In the genomic region with DNA sequence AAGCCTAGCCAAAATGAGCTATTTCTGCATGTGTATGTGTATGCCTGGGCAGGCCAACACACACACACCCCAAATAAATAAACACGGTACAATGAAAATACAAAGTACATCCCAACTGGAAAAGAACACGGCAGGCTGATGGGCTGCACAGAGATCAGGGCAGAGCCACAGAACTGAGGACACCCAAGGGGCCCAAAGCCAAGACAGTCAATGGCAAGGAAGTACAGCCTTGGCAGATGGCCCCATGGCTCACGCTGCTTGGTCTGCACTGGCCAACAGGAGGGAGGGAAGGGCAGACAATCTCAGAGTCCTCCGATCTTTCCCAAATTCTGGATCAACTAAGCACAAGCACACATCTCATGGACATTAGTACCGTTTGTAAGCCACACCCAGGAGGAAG, we compare ENCODE assay signal across 11 mouse cellular contexts. TPM values are rescaled to one million over a fixed set of nuclear protein-coding genes. Genes with fewer than 3 reads are reported as not detected.
DNase-seq lines count a peak whose midpoint lies in the region; ATAC-seq and TF ChIP-seq lines count a peak whose summit lies in the region.
"Had no signal": no experiment of that assay in that cellular context is flagged by ENCODE, and none has a peak within 500 bp of the region (broad histone marks: within the 10 kb centered on the region; RNA-seq: fewer than 3 reads in every experiment).

No protein-coding gene starts in this region.

- no peak for ATAC-seq in kidney, embryonic 15.5 days (replicated peaks; ENCODE audit: low FRiP score)
- ATAC-seq in forebrain, embryonic 16.5 days: no peak

- H3K4me1 ChIP-seq in kidney, embryonic 15.5 days: peaks cover 2% of the 10 kb centered on the region; the same call in 1 of the 2 replicates
- peaks cover 16% of the 10 kb centered on the region for H3K4me1 ChIP-seq in cerebellum, adult 2 months (ENCODE audit: control insufficient read depth, insufficient read depth, low read length)
- H3K4me1 ChIP-seq in forebrain, embryonic 16.5 days (replicated peaks; ENCODE audit: control insufficient read depth, insufficient read depth, low read length): peaks cover 12% of the 10 kb centered on the region

- no peak overlapping the region for H3K4me2 ChIP-seq in kidney, embryonic 15.5 days
- no peak overlapping the region for H3K4me2 ChIP-seq in forebrain, embryonic 16.5 days (ENCODE audit: low read length)
- H3K4me2 ChIP-seq: forebrain, embryonic 12.5 days; limb, embryonic 13.5 days had no signal

- 85% methylated on average over 5 of the region's 5 CpGs for WGBS in kidney, embryonic 15.5 days
- WGBS in cerebellum, adult 2 months: 1% methylated on average over 5 of the region's 5 CpGs
- 80% methylated on average over 5 of the region's 5 CpGs for WGBS in forebrain, embryonic 16.5 days

- H3K36me3 ChIP-seq in kidney, embryonic 15.5 days: peaks cover 21% of the 10 kb centered on the region
- no peaks in the 10 kb centered on the region for H3K36me3 ChIP-seq in forebrain, embryonic 16.5 days (ENCODE audit: control insufficient read depth, insufficient read depth)

- H3K27me3 ChIP-seq in kidney, embryonic 15.5 days: no peaks in the 10 kb centered on the region
- no peaks in the 10 kb centered on the region for H3K27me3 ChIP-seq in cerebellum, adult 2 months (ENCODE audit: control insufficient read depth, insufficient read depth, low read length)
- no peaks in the 10 kb centered on the region for H3K27me3 ChIP-seq in forebrain, embryonic 16.5 days (replicated peaks; ENCODE audit: control insufficient read depth, insufficient read depth, low read length)
- H3K27me3 ChIP-seq: forebrain, embryonic 12.5 days; limb, embryonic 13.5 days had no signal

- TF ChIP-seq POLR2A in cerebellum, adult 2 months (IDR thresholded peaks at IDR 0.05; ENCODE audit: borderline replicate concordance, insufficient read depth, low read length): no peak

- TF ChIP-seq CTCF in cerebellum, adult 2 months (IDR thresholded peaks at IDR 0.05; ENCODE audit: borderline replicate concordance, insufficient read depth, low read depth, low read length): no peak; the same call in 1 of the 2 replicates

- H3K4me3 ChIP-seq in kidney, embryonic 15.5 days (replicated peaks): no peak overlapping the region
- H3K4me3 ChIP-seq in cerebellum, adult 2 months (replicated peaks; ENCODE audit: insufficient read depth, low read depth, low read length): no peak overlapping the region
- no peak overlapping the region for H3K4me3 ChIP-seq in forebrain, embryonic 16.5 days (replicated peaks; ENCODE audit: low read length)
- H3K4me3 ChIP-seq: forebrain, embryonic 12.5 days; limb, embryonic 13.5 days; myocyte had no signal

- no peak overlapping the region for H3K9ac ChIP-seq in kidney, embryonic 15.5 days
- H3K9ac ChIP-seq in forebrain, embryonic 16.5 days (replicated peaks; ENCODE audit: low read depth, low read length): no peak overlapping the region
- H3K9ac ChIP-seq: forebrain, embryonic 12.5 days; limb, embryonic 13.5 days had no signal

- no peaks in the 10 kb centered on the region for H3K9me3 ChIP-seq in kidney, embryonic 15.5 days (replicated peaks)
- H3K9me3 ChIP-seq in forebrain, embryonic 16.5 days (ENCODE audit: control insufficient read depth, low read length): no peaks in the 10 kb centered on the region
- H3K9me3 ChIP-seq: forebrain, embryonic 12.5 days; limb, embryonic 13.5 days had no signal

- intact Hi-C loops in heart, postnatal 14 days (cut with DNase I): no loop called here

- no peak overlapping the region for H3K27ac ChIP-seq in kidney, embryonic 15.5 days
- H3K27ac ChIP-seq in cerebellum, adult 2 months (ENCODE audit: insufficient read depth, low read length): no peak overlapping the region
- no peak overlapping the region for H3K27ac ChIP-seq in forebrain, embryonic 16.5 days (ENCODE audit: low read length)
- H3K27ac ChIP-seq: forebrain, embryonic 12.5 days; limb, embryonic 13.5 days had no signal

- DNase-seq in kidney, postnatal 36 days: peak; percentile 36 to 63
- DNase-seq in Muller cell, postnatal 12 days (ENCODE audit: inconsistent ontology term): peak; percentile 25
- DNase-seq in cerebellum, adult 2 months: peak; percentile 88 to 93
- peak; percentile 79 to 81 for DNase-seq in heart, postnatal 14 days
- DNase-seq in frontal cortex, postnatal 14 days (ENCODE audit: low spot score in 2 of 2): no peak
- no peak for DNase-seq in embryo, embryonic 10 days (ENCODE audit: low spot score)

RNA-seq across cellular contexts. Expression of a gene that starts 32.6 kb away (rescaled TPM):
- 77.5 and 84.3 TPM in 2 replicates for polyA plus RNA-seq in kidney, embryonic 15.5 days (2015; fragmentation: Nextera tagmentation; extraction: Ambion mirVana)
- 47.0 and 47.6 TPM in 2 replicates for polyA plus RNA-seq in cerebellum, adult 2 months (2012; rRNA removed)
- 10 to 100 TPM; 28.6 to 30.9 TPM for total RNA-seq in heart, postnatal 14 days (2021)
- 83.9 and 96.6 TPM in 2 replicates for polyA plus RNA-seq in forebrain, embryonic 16.5 days (2015; fragmentation: Nextera tagmentation; extraction: Ambion mirVana)

Comparison
In these comparisons a context has a peak if more than half of its experiments do, and no peak if none do; other contexts are left out.
1. DNase-seq: peak in kidney, postnatal 36 days (2 of 2), Muller cell, postnatal 12 days (single experiment), cerebellum, adult 2 months (2 of 2) and heart, postnatal 14 days (2 of 2); none in frontal cortex, postnatal 14 days (0 of 2) and embryo, embryonic 10 days (single experiment).